Comparison of ENCODE assay signal across 8 mouse cellular contexts in genomic region chr17:33909077-33909868, GRCm38 (mm10). TPM values are rescaled to one million over a fixed set of nuclear protein-coding genes. Genes with fewer than 3 reads are reported as not detected.
DNase-seq lines count a peak whose midpoint lies in the region; ATAC-seq and TF ChIP-seq lines count a peak whose summit lies in the region.

Gene Daxx (plus strand): TSS chr17:33909414.

- peak within 1 kb of the TSS; percentile 87 for H3K9ac ChIP-seq in forebrain, embryonic 12.5 days
- H3K9ac ChIP-seq in heart, postnatal 0 days (replicated peaks; ENCODE audit: low read depth, low read length) = peak within 1 kb of the TSS; percentile 84
- peak within 1 kb of the TSS; percentile 93 for H3K9ac ChIP-seq in liver, embryonic 16.5 days (ENCODE audit: low read depth, low read length)
- peak within 1 kb of the TSS; percentile 92 for H3K9ac ChIP-seq in neural tube, embryonic 13.5 days

- peak; percentile 80 for TF ChIP-seq POLR2A in testis, adult 2 months (IDR thresholded peaks at IDR 0.05; ENCODE audit: control insufficient read depth, low read depth, low read length)

- WGBS in forebrain, embryonic 12.5 days = under 1% methylated on average over 68 of the region's 68 CpGs
- WGBS in heart, postnatal 0 days = under 1% methylated on average over 68 of the region's 68 CpGs
- under 1% methylated on average over 68 of the region's 68 CpGs for WGBS in liver, embryonic 16.5 days (ENCODE audit: insufficient replicate concordance)
- under 1% methylated on average over 68 of the region's 68 CpGs for WGBS in neural tube, embryonic 13.5 days

- no peaks in the 10 kb centered on the region for H3K9me3 ChIP-seq in E14TG2a.4 (ENCODE audit: low read length)
- no peaks in the 10 kb centered on the region for H3K9me3 ChIP-seq in forebrain, embryonic 12.5 days
- H3K9me3 ChIP-seq in heart, postnatal 0 days (replicated peaks; ENCODE audit: control insufficient read depth, low read length) = no peaks in the 10 kb centered on the region
- no peaks in the 10 kb centered on the region for H3K9me3 ChIP-seq in liver, embryonic 16.5 days (replicated peaks; ENCODE audit: control insufficient read depth, low read length)
- no peaks in the 10 kb centered on the region for H3K9me3 ChIP-seq in neural tube, embryonic 13.5 days

- no peaks in the 10 kb centered on the region for H3K27me3 ChIP-seq in E14TG2a.4 (ENCODE audit: insufficient read depth, low read length)
- H3K27me3 ChIP-seq in forebrain, embryonic 12.5 days = no peaks in the 10 kb centered on the region
- no peaks in the 10 kb centered on the region for H3K27me3 ChIP-seq in heart, postnatal 0 days (ENCODE audit: control insufficient read depth, insufficient read depth, low read length)
- H3K27me3 ChIP-seq in liver, embryonic 16.5 days (ENCODE audit: control insufficient read depth, insufficient read depth, low read depth, low read length) = no peaks in the 10 kb centered on the region
- no peaks in the 10 kb centered on the region for H3K27me3 ChIP-seq in neural tube, embryonic 13.5 days
- no peaks in the 10 kb centered on the region for H3K27me3 ChIP-seq in testis, adult 2 months (ENCODE audit: control insufficient read depth, insufficient read depth, low read length)

- TF ChIP-seq CTCF in E14TG2a.4 (conservative IDR thresholded peaks at IDR 0.05; ENCODE audit: low read length) = no peak
- TF ChIP-seq CTCF in heart, postnatal 0 days (IDR thresholded peaks at IDR 0.05; ENCODE audit: low read depth) = no peak
- no peak for TF ChIP-seq CTCF in testis, adult 2 months (IDR thresholded peaks at IDR 0.05; ENCODE audit: control insufficient read depth, insufficient read depth, insufficient replicate concordance, low read depth, low read length)

- peak; percentile 97 for ATAC-seq in forebrain, embryonic 12.5 days (ENCODE audit: low FRiP score)
- ATAC-seq in heart, postnatal 0 days (ENCODE audit: insufficient read depth, low read depth) = peak; percentile 97
- peak; percentile 97 for ATAC-seq in liver, embryonic 16.5 days (ENCODE audit: low read depth)
- ATAC-seq in neural tube, embryonic 13.5 days (ENCODE audit: low read depth) = peak; percentile 96

- DNase-seq in c-Kit-positive CD71-positive TER-119-positive erythroid progenitor cells, embryonic 14.5 days (ENCODE audit: low spot score) = peak; percentile 94
- peak; percentile 96 for DNase-seq in heart, postnatal 0 days (ENCODE audit: low spot score)
- DNase-seq in kidney, postnatal 4 days = peak; percentile 99 to 100

- H3K36me3 ChIP-seq in E14TG2a.4 (ENCODE audit: insufficient read depth, low read length) = peaks cover 45% of the 10 kb centered on the region
- peaks cover 32% of the 10 kb centered on the region for H3K36me3 ChIP-seq in forebrain, embryonic 12.5 days (replicated peaks)
- H3K36me3 ChIP-seq in heart, postnatal 0 days (replicated peaks; ENCODE audit: control insufficient read depth, insufficient read depth, low read length) = peaks cover 35% of the 10 kb centered on the region
- peaks cover 28% of the 10 kb centered on the region for H3K36me3 ChIP-seq in liver, embryonic 16.5 days (ENCODE audit: control insufficient read depth, insufficient read depth)
- peaks cover 36% of the 10 kb centered on the region for H3K36me3 ChIP-seq in neural tube, embryonic 13.5 days
- H3K36me3 ChIP-seq in testis, adult 2 months (ENCODE audit: control insufficient read depth, insufficient read depth, low read length) = peaks cover 10% of the 10 kb centered on the region

- peak; percentile 77; the same call in 1 of the 2 replicates for TF ChIP-seq EP300 in heart, postnatal 0 days (IDR thresholded peaks at IDR 0.05; ENCODE audit: low read depth)

- H3K4me1 ChIP-seq in E14TG2a.4 (replicated peaks; ENCODE audit: low read depth, low read length) = peaks cover 60% of the 10 kb centered on the region
- peaks cover 29% of the 10 kb centered on the region for H3K4me1 ChIP-seq in forebrain, embryonic 12.5 days
- peaks cover 8% of the 10 kb centered on the region for H3K4me1 ChIP-seq in heart, postnatal 0 days (ENCODE audit: control insufficient read depth, insufficient read depth)
- H3K4me1 ChIP-seq in liver, embryonic 16.5 days (ENCODE audit: control insufficient read depth, low read depth, low read length) = peaks cover 21% of the 10 kb centered on the region
- H3K4me1 ChIP-seq in neural tube, embryonic 13.5 days (replicated peaks) = peaks cover 41% of the 10 kb centered on the region
- peaks cover 19% of the 10 kb centered on the region for H3K4me1 ChIP-seq in testis, adult 2 months (ENCODE audit: control insufficient read depth, insufficient read depth, low read length)

- peak within 1 kb of the TSS; percentile 99 for H3K4me2 ChIP-seq in forebrain, embryonic 12.5 days
- H3K4me2 ChIP-seq in heart, postnatal 0 days (ENCODE audit: low read depth, low read length) = peak within 1 kb of the TSS; percentile 83
- H3K4me2 ChIP-seq in liver, embryonic 16.5 days (ENCODE audit: low read depth, low read length) = peak within 1 kb of the TSS; percentile 95
- peak within 1 kb of the TSS; percentile 94 for H3K4me2 ChIP-seq in neural tube, embryonic 13.5 days

- peak within 1 kb of the TSS; percentile 91 for H3K27ac ChIP-seq in forebrain, embryonic 12.5 days
- peak within 1 kb of the TSS; percentile 96 for H3K27ac ChIP-seq in heart, postnatal 0 days (ENCODE audit: low read depth)
- H3K27ac ChIP-seq in liver, embryonic 16.5 days (ENCODE audit: low read length) = peak within 1 kb of the TSS; percentile 94
- peak within 1 kb of the TSS; percentile 94 for H3K27ac ChIP-seq in neural tube, embryonic 13.5 days (replicated peaks)
- peak within 1 kb of the TSS; percentile 88 for H3K27ac ChIP-seq in testis, adult 2 months (ENCODE audit: control insufficient read depth, insufficient read depth, low read depth, low read length)

- peak within 1 kb of the TSS; percentile 98 for H3K4me3 ChIP-seq in E14TG2a.4 (replicated peaks; ENCODE audit: low read length)
- H3K4me3 ChIP-seq in forebrain, embryonic 12.5 days (replicated peaks) = peak within 1 kb of the TSS; percentile 84
- H3K4me3 ChIP-seq in heart, postnatal 0 days (ENCODE audit: low read depth, low read length) = peak within 1 kb of the TSS; percentile 93
- H3K4me3 ChIP-seq in liver, embryonic 16.5 days (ENCODE audit: low read depth, low read length) = peak within 1 kb of the TSS; percentile 89
- peak within 1 kb of the TSS; percentile 88 for H3K4me3 ChIP-seq in neural tube, embryonic 13.5 days
- H3K4me3 ChIP-seq in testis, adult 2 months (ENCODE audit: control insufficient read depth, low read depth, low read length) = peak within 1 kb of the TSS; percentile 85

RNA-seq across cellular contexts. Expression of gene Daxx, which starts in this region (rescaled TPM):
- polyA plus RNA-seq in forebrain, embryonic 12.5 days (2016; fragmentation: Nextera tagmentation; extraction: Ambion mirVana) = 67.9 and 68.2 TPM in 2 replicates
- total RNA-seq in heart, postnatal 0 days (2014; rRNA removed; ENCODE audit: low replicate concordance) = 15.2 and 19.3 TPM in 2 replicates
- 18.0 and 20.0 TPM in 2 replicates for polyA plus RNA-seq in heart, postnatal 0 days (2015; fragmentation: Nextera tagmentation; extraction: Ambion mirVana)
- polyA plus RNA-seq in liver, embryonic 16.5 days (2015; fragmentation: Nextera tagmentation; extraction: Ambion mirVana) = 18.6 and 19.6 TPM in 2 replicates
- 51.0 TPM in 2 replicates for polyA plus RNA-seq in neural tube, embryonic 13.5 days (2015; fragmentation: Nextera tagmentation; extraction: Ambion mirVana)
- 157 and 183 TPM in 2 replicates for polyA plus RNA-seq in testis, adult 2 months (2012; rRNA removed)

Comparison
In these comparisons a context has a peak if more than half of its experiments do, and no peak if none do; other contexts are left out.
1. Peak in every context shown above with its lines: DNase-seq, ATAC-seq, H3K4me3 ChIP-seq and H3K27ac ChIP-seq.